Mouse (Mus musculus) brain, adult 2 months (tissue): ENCODE results near the gene Trim28.
"Not testable (repeated sequence)": the region's sequence is repeated elsewhere in the genome, so short reads cannot be mapped to it uniquely, and the experiment has no call there.

Source experiments
- DNase-seq: peaks from one replicate; pipeline ENCODE4 v3.0.0; 2011; ENCODE audit warnings: low read depth, low spot score

The Trim28 gene

DNA sequence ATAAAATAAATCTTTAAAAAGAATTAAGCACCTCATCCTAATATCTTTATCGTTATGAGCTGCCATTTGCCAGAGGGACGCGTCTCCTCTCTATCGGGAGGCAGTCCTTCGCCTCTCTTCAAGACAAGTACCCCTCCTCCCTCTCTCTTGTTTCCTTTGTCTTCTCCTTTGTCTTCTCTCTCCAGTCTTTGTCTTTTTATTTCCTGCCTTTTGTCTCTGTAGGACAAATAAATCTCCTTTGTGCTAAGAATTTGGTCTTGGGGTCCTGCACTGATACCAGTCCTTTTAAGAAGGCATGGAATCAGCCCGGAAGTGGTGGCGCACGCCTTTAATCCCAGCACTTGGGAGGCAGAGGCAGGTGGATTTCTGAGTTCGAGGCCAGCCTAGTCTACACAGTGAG lies 60.6 kb downstream of the Trim28 start:
- DNase-seq: no peak

DNA sequence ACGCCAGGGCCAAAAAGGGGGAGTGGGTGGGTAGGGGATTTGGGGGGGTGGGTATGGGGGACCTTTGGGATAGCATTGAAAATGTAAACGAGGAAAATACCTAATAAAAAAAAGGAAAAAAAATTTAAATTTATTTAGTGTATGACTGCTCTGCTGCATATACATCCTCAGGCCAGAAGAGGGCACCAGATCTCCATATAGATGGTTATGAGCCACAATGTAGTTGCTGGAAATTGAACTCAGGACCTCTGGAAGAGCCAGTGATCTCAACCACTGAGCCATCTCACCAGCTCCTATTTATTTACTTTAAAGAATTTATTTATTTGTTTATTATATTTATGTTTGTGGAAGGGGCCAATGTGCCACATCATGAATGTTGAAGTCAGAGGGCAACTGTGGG lies 64.5 kb downstream of the Trim28 start:
- DNase-seq: not testable (repeated sequence)

- DNase-seq: no peak
Observed at GRCm38 (mm10) chr7:13072293-13072692, 73.4 kb downstream of the Trim28 start.
